Comparison of ENCODE assay signal across 9 mouse cellular contexts in the genomic region with DNA sequence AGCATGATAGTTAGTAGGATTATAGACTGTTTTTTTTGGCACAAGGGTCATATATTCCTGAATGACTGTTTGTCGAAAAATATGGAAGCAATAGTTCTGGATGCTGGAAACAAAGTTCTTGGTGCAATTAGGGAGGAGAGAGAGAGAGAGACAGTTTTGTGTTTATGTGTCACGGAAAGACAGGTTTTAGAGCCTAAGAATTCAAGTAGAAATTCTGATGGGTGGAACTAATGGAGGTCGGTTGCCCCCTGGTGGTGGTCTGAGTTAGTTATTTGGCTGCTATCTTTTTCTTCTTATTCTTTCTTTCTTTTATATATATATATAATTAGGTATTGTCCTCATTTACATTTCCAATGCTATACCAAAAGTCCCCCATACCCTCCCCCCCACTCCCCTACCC.
DNase-seq lines count a peak whose midpoint lies in the region; ATAC-seq and TF ChIP-seq lines count a peak whose summit lies in the region.
"Had no signal": no experiment of that assay in that cellular context is flagged by ENCODE, and none has a peak within 500 bp of the region (broad histone marks: within the 10 kb centered on the region; RNA-seq: fewer than 3 reads in every experiment).

No protein-coding gene starts in this region.

- peak; percentile 70 for TF ChIP-seq CTCF in forebrain, postnatal 0 days (IDR thresholded peaks at IDR 0.05; ENCODE audit: low read depth)
- peak; percentile 74 for TF ChIP-seq CTCF in stomach, postnatal 0 days (IDR thresholded peaks at IDR 0.05; ENCODE audit: low read depth)

- H3K9me3 ChIP-seq in forebrain, postnatal 0 days (ENCODE audit: low read length) = no peaks in the 10 kb centered on the region
- no peaks in the 10 kb centered on the region for H3K9me3 ChIP-seq in forebrain, embryonic 12.5 days
- no peaks in the 10 kb centered on the region for H3K9me3 ChIP-seq in stomach, postnatal 0 days (ENCODE audit: control insufficient read depth, low read length)
- H3K9me3 ChIP-seq: limb, embryonic 13.5 days had no signal

- H3K27ac ChIP-seq in forebrain, postnatal 0 days (ENCODE audit: low read depth, low read length) = no peak overlapping the region
- H3K27ac ChIP-seq in forebrain, embryonic 12.5 days = no peak overlapping the region
- H3K27ac ChIP-seq in stomach, postnatal 0 days (replicated peaks) = no peak overlapping the region
- H3K27ac ChIP-seq: limb, embryonic 13.5 days had no signal

- H3K9ac ChIP-seq in forebrain, postnatal 0 days = no peak overlapping the region
- no peak overlapping the region for H3K9ac ChIP-seq in forebrain, embryonic 12.5 days
- H3K9ac ChIP-seq in stomach, postnatal 0 days (ENCODE audit: low read length) = no peak overlapping the region
- H3K9ac ChIP-seq: limb, embryonic 13.5 days had no signal

- peak; percentile 83 for DNase-seq in forebrain, postnatal 0 days
- DNase-seq in 416B (ENCODE audit: low read depth) = peak; percentile 52
- peak; percentile 8 for DNase-seq in c-Kit-positive CD71-positive TER-119-negative erythroid progenitor cells, embryonic 14.5 days (ENCODE audit: low read depth)
- DNase-seq in frontal cortex, postnatal 14 days (ENCODE audit: low spot score in 2 of 2) = peak; percentile 13 to 52
- peak; percentile 78 for DNase-seq in kidney, postnatal 10 days
- peak; percentile 62 for DNase-seq in lung, postnatal 14 days
- DNase-seq in stomach, postnatal 0 days (ENCODE audit: low spot score) = peak; percentile 65

- peaks cover 2% of the 10 kb centered on the region; the same call in 1 of the 2 replicates for H3K4me1 ChIP-seq in forebrain, postnatal 0 days (ENCODE audit: insufficient read depth)
- 0 out of 2 replicates have a peak, but pooled peaks cover 4% of the 10 kb centered on the region for H3K4me1 ChIP-seq in forebrain, embryonic 12.5 days
- H3K4me1 ChIP-seq in stomach, postnatal 0 days (replicated peaks; ENCODE audit: control insufficient read depth, insufficient read depth) = no peaks in the 10 kb centered on the region
- H3K4me1 ChIP-seq: limb, embryonic 13.5 days had no signal

- 18% methylated on average over 3 of the region's 3 CpGs for WGBS in forebrain, postnatal 0 days
- 29% methylated on average over 3 of the region's 3 CpGs for WGBS in forebrain, embryonic 12.5 days
- WGBS in stomach, postnatal 0 days = 14% methylated on average over 3 of the region's 3 CpGs

- H3K36me3 ChIP-seq in forebrain, postnatal 0 days (ENCODE audit: insufficient read depth) = no peaks in the 10 kb centered on the region
- no peaks in the 10 kb centered on the region for H3K36me3 ChIP-seq in forebrain, embryonic 12.5 days (replicated peaks)
- H3K36me3 ChIP-seq in stomach, postnatal 0 days (ENCODE audit: control insufficient read depth, insufficient read depth, low read length) = 0 out of 2 replicates have a peak, but pooled peaks cover 4% of the 10 kb centered on the region

- H3K4me3 ChIP-seq in forebrain, postnatal 0 days (ENCODE audit: low read depth, low read length) = no peak overlapping the region
- no peak overlapping the region for H3K4me3 ChIP-seq in forebrain, embryonic 12.5 days (replicated peaks)
- H3K4me3 ChIP-seq in stomach, postnatal 0 days (ENCODE audit: low read depth, low read length) = peak overlapping the region; percentile 17; the same call in 1 of the 2 replicates
- H3K4me3 ChIP-seq: limb, embryonic 13.5 days had no signal

- no peak for ATAC-seq in forebrain, postnatal 0 days
- no peak for ATAC-seq in forebrain, embryonic 12.5 days (ENCODE audit: low FRiP score)
- no peak for ATAC-seq in stomach, postnatal 0 days (ENCODE audit: low FRiP score, low TSS enrichment)

- TF ChIP-seq EP300 in stomach, postnatal 0 days (optimal IDR thresholded peaks at IDR 0.05) = no peak

- no peaks in the 10 kb centered on the region for H3K27me3 ChIP-seq in forebrain, postnatal 0 days (ENCODE audit: insufficient read depth, low read length)
- no peaks in the 10 kb centered on the region for H3K27me3 ChIP-seq in forebrain, embryonic 12.5 days
- H3K27me3 ChIP-seq in stomach, postnatal 0 days (ENCODE audit: control insufficient read depth, insufficient read depth, low read length) = no peaks in the 10 kb centered on the region
- H3K27me3 ChIP-seq: limb, embryonic 13.5 days had no signal

- H3K4me2 ChIP-seq in forebrain, postnatal 0 days (ENCODE audit: low read depth) = 0 out of 2 replicates have a peak overlapping the region, but pooled peaks have one; percentile 5
- H3K4me2 ChIP-seq in forebrain, embryonic 12.5 days = no peak overlapping the region
- peak overlapping the region; percentile 41 for H3K4me2 ChIP-seq in stomach, postnatal 0 days (replicated peaks; ENCODE audit: low read depth)
- H3K4me2 ChIP-seq: limb, embryonic 13.5 days had no signal

Comparison
In these comparisons a context has a peak if more than half of its experiments do, and no peak if none do; other contexts are left out.
1. DNase-seq: peak in every context shown above with its lines; median percentile 83 in forebrain, postnatal 0 days; 78 in kidney, postnatal 10 days; 65 in stomach, postnatal 0 days; 62 in lung, postnatal 14 days; 52 in 416B; 32 in frontal cortex, postnatal 14 days; 8 in c-Kit-positive CD71-positive TER-119-negative erythroid progenitor cells, embryonic 14.5 days.